Mouse (Mus musculus) megakaryocyte, embryonic 14.5 days (primary cell): ENCODE data around the gene Rnf11.

Experiments
- FLI1 ChIP-seq: IDR thresholded peaks from 2 replicates; pipeline ENCODE4 v1.6.1; 2012; ENCODE audit warnings: low read length, inconsistent platforms, mixed read lengths
- GATA1 ChIP-seq: IDR thresholded peaks from 3 replicates; pipeline ENCODE4 v1.6.1; 2012; ENCODE audit warnings: mixed read lengths, low read length, inconsistent platforms, borderline replicate concordance

DNA sequence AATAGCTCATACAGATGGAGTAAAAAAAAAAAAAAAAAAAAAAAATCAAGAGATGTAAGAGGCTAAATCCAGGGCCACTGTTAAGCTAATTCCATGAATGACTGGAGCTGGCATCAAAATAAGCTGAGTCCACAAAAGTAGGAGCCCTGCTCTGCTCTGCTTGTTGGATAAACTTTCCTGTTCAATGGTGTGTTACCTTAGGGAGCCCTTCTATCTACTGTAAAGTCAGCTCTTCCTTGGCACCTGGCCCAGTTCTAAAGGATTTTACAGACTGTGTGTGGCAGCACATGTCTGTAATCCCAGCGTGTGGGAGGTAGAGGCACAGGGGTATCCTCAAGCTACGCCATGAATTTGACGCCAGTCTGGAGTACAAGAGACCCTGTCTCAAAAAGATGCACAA lies 43.5 kb downstream of the Rnf11 start:
- TF ChIP-seq GATA1 (no peak), FLI1 (no peak)
